Mouse (Mus musculus) liver, adult 2 months (tissue): Measurements from ENCODE around the gene Slc9a1. TPM values are rescaled to one million over a fixed set of nuclear protein-coding genes. Genes with fewer than 3 reads are reported as not detected.
A peak's percentile ranks its signal among the peaks of the same experiment; 100 is the strongest.

Experiments used
- DNase-seq: peaks from one replicate; pipeline ENCODE4 v3.0.0-alpha.2; 2011; ENCODE audit warnings: low read depth, low spot score; ENCODE audit errors: extremely low read depth
- H3K27ac ChIP-seq: fragments of 200-500 bp; replicated peaks from 2 replicates; pipeline ENCODE4 v1.5.1; 2012; ENCODE audit warnings: low read depth, mild to moderate bottlenecking, control low read depth, inconsistent platforms, low read length; ENCODE audit not compliant: insufficient read depth
- H3K27me3 ChIP-seq: fragments of 200-500 bp; 2 replicates; pipeline ENCODE4 v1.6.1; 2012; ENCODE audit warnings: mild to moderate bottlenecking, moderate library complexity, low read length, inconsistent platforms; ENCODE audit not compliant: control insufficient read depth, insufficient read depth
- H3K36me3 ChIP-seq: fragments of 200-500 bp; 2 replicates; pipeline ENCODE4 v1.6.1; 2012; ENCODE audit warnings: low read length, inconsistent platforms; ENCODE audit not compliant: control insufficient read depth, insufficient read depth
- H3K4me1 ChIP-seq: fragments of 200-500 bp; 2 replicates; pipeline ENCODE4 v1.6.1; 2011; ENCODE audit warnings: low read length; ENCODE audit not compliant: control insufficient read depth, insufficient read depth
- H3K4me3 ChIP-seq: fragments of 200-500 bp; 2 replicates; pipeline ENCODE4 v1.5.1; 2011; ENCODE audit warnings: low read depth, mild to moderate bottlenecking, control low read depth, low read length, moderate library complexity; ENCODE audit not compliant: insufficient read depth
- H3K79me2 ChIP-seq: fragments of 200-500 bp; 2 replicates; pipeline ENCODE4 v1.6.1; 2012; ENCODE audit warnings: inconsistent platforms, mild to moderate bottlenecking, low read length, moderate library complexity; ENCODE audit not compliant: control insufficient read depth, insufficient read depth
- H3K9ac ChIP-seq: fragments of 200-500 bp; 2 replicates; pipeline ENCODE4 v1.6.1; 2012; ENCODE audit warnings: low read depth, mild to moderate bottlenecking, control low read depth, inconsistent platforms, low read length
- CTCF ChIP-seq: fragments of 200-500 bp; IDR thresholded peaks from 2 replicates; pipeline ENCODE4 v1.5.1; 2011; ENCODE audit warnings: low read depth, low read length, control low read depth
- POLR2A ChIP-seq: fragments of 200-500 bp; IDR thresholded peaks from 2 replicates; pipeline ENCODE4 v1.6.1; 2011; ENCODE audit warnings: low read length, control low read depth; ENCODE audit not compliant: insufficient read depth; ENCODE audit errors: extremely low read depth
- WGBS: fragments of 180-500 bp; shearing (Covaris S2); methylation state at CpG from one replicate; pipeline ENCODE4 v1.1.7; 2018; 5-methylcytosine and 5-hydroxymethylcytosine counted together
- polyA plus RNA-seq: library from polyadenylated mRNA; depleted of rRNA; stranded (reverse); fragments of >200 nt; gene quantifications from 2 replicates; pipeline ENCODE4 v1.2.3, GENCODE M21; 2012
- total RNA-seq: library from RNA; depleted of rRNA; stranded (reverse); fragments of >200 nt; gene quantifications from 2 replicates; pipeline ENCODE4 v1.2.3, GENCODE M21; 2014

The Slc9a1 gene
- total and polyA plus RNA-seq, 2 experiments = 1.5 to 9.2 TPM

GRCm38 (mm10) chr4:133387053-133387452, 17.5 kb downstream of the Slc9a1 start:
- Histone ChIP-seq H3K4me1 (peaks cover 5% of the 10 kb centered on the region; the same call in 1 of the 2 replicates), H3K9ac (no peak overlapping the region), H3K79me2 (no peaks in the 10 kb centered on the region; the same call in 1 of the 2 replicates), H3K27ac (no peak overlapping the region), H3K27me3 (no peaks in the 10 kb centered on the region), H3K4me3 (no peak overlapping the region), H3K36me3 (no peaks in the 10 kb centered on the region)
- TF ChIP-seq POLR2A (no peak), CTCF (no peak)
- DNase-seq = no peak

GRCm38 (mm10) chr4:133388781-133389552, 19.5 kb downstream of the Slc9a1 start:
- TF ChIP-seq CTCF = no peak
- no peak for TF ChIP-seq POLR2A
- WGBS = 69% methylated on average over 16 of the region's 16 CpGs
- Histone ChIP-seq H3K36me3 (no peaks in the 10 kb centered on the region), H3K4me3 (no peak overlapping the region), H3K4me1 (peaks cover 5% of the 10 kb centered on the region; the same call in 1 of the 2 replicates), H3K27ac (no peak overlapping the region), H3K27me3 (no peaks in the 10 kb centered on the region), H3K9ac (no peak overlapping the region), H3K79me2 (no peaks in the 10 kb centered on the region; the same call in 1 of the 2 replicates)
- DNase-seq = peak; percentile 74

- no peak for TF ChIP-seq POLR2A
- TF ChIP-seq CTCF = no peak
- H3K27me3 ChIP-seq = no peaks in the 10 kb centered on the region
- 96% methylated on average over 2 of the region's 2 CpGs for WGBS
- H3K27ac ChIP-seq = peak overlapping the region; percentile 2; the same call in 1 of the 2 replicates
- DNase-seq = no peak
- H3K36me3 ChIP-seq = no peaks in the 10 kb centered on the region
- H3K4me1 ChIP-seq = peaks cover 5% of the 10 kb centered on the region; the same call in 1 of the 2 replicates
- H3K79me2 ChIP-seq = no peaks in the 10 kb centered on the region; the same call in 1 of the 2 replicates
- no peak overlapping the region for H3K4me3 ChIP-seq
- H3K9ac ChIP-seq = no peak overlapping the region
Observed at GRCm38 (mm10) chr4:133390042-133390441, 20.5 kb downstream of the Slc9a1 start.

- no peak overlapping the region for H3K4me3 ChIP-seq
- no peak for DNase-seq
- H3K79me2 ChIP-seq = no peaks in the 10 kb centered on the region; the same call in 1 of the 2 replicates
- TF ChIP-seq POLR2A (no peak), CTCF (no peak)
- H3K9ac ChIP-seq = no peak overlapping the region
- peaks cover 5% of the 10 kb centered on the region; the same call in 1 of the 2 replicates for H3K4me1 ChIP-seq
- no peaks in the 10 kb centered on the region for H3K36me3 ChIP-seq
- WGBS = 85% methylated on average over 6 of the region's 6 CpGs
- no peaks in the 10 kb centered on the region for H3K27me3 ChIP-seq
- peak overlapping the region; percentile 24; the same call in 1 of the 2 replicates for H3K27ac ChIP-seq
Observed at GRCm38 (mm10) chr4:133390585-133390984, 21.1 kb downstream of the Slc9a1 start.

GRCm38 (mm10) chr4:133391185-133392040, 21.9 kb downstream of the Slc9a1 start:
- Histone ChIP-seq H3K4me1 (peaks cover 5% of the 10 kb centered on the region; the same call in 1 of the 2 replicates), H3K27ac (peak overlapping the region; percentile 24), H3K36me3 (no peaks in the 10 kb centered on the region), H3K9ac (no peak overlapping the region), H3K4me3 (no peak overlapping the region), H3K79me2 (no peaks in the 10 kb centered on the region; the same call in 1 of the 2 replicates), H3K27me3 (no peaks in the 10 kb centered on the region)
- no peak for DNase-seq
- WGBS = 77% methylated on average over 18 of the region's 18 CpGs
- no peak for TF ChIP-seq CTCF
- no peak for TF ChIP-seq POLR2A
